Mouse (Mus musculus): Measurements from ENCODE around the gene Map3k14. TPM values are rescaled to one million over a fixed set of nuclear protein-coding genes. Genes with fewer than 3 reads are reported as not detected.

The Map3k14 gene
- total and polyA plus RNA-seq, 3 experiments = 0.39 to 0.99 TPM; not detected in 1

- H3K36me3 ChIP-seq (ENCODE audit: control insufficient read depth in 1 of 2, insufficient read depth in 2 of 2, low read length in 2 of 2) = peaks cover 0 to 16% of the 10 kb centered on the region in 2 experiments; a peak in 2 of 4 replicates
- no peaks in the 10 kb centered on the region for H3K9me3 ChIP-seq (replicated peaks; ENCODE audit: insufficient read depth, low read length)
- no peaks in the 10 kb centered on the region; the same call in 1 of the 2 replicates for H3K79me2 ChIP-seq (ENCODE audit: control insufficient read depth, insufficient read depth, low read length, poor library complexity)
- peak; percentile 88 for DNase-seq (ENCODE audit: low read depth, low spot score)
- TF ChIP-seq USF1 (IDR thresholded peaks at IDR 0.05; ENCODE audit: low read depth, low read length) (no peak), ELF1 (IDR thresholded peaks at IDR 0.05; ENCODE audit: low read depth, low read length) (peak; percentile 76), ETS1 (IDR thresholded peaks at IDR 0.05; ENCODE audit: low read depth, low read length) (peak; percentile 38; the same call in 1 of the 2 replicates), HCFC1 (IDR thresholded peaks at IDR 0.05; ENCODE audit: low read depth, low read length) (peak; percentile 63; the same call in 1 of the 2 replicates), NELFE (IDR thresholded peaks at IDR 0.05; ENCODE audit: low read depth, low read length) (no peak), EP300 (IDR thresholded peaks at IDR 0.05; ENCODE audit: low read depth in 1 of 2, low read length in 2 of 2) (peak in 1 of 2 experiments; percentile 76; a peak in 2 of 4 replicates), MXI1 (IDR thresholded peaks at IDR 0.05; ENCODE audit: low read depth, low read length) (peak; percentile 52; the same call in 1 of the 2 replicates), MYB (IDR thresholded peaks at IDR 0.05; ENCODE audit: low read depth, low read length) (no peak), MAZ (IDR thresholded peaks at IDR 0.05; ENCODE audit: low read depth, low read length) (peak; percentile 87; the same call in 1 of the 2 replicates), SIN3A (IDR thresholded peaks at IDR 0.05; ENCODE audit: low read length) (peak; percentile 66), POLR2A (IDR thresholded peaks at IDR 0.05; ENCODE audit: control insufficient read depth in 1 of 2, insufficient read depth in 1 of 2, low read depth in 1 of 2, low read length in 2 of 2, poor library complexity in 1 of 2) (peak; percentile 41 to 53; a peak in 2 of 4 replicates), GATA1 (IDR thresholded peaks at IDR 0.05; ENCODE audit: low read depth, low read length) (no peak), CHD2 (IDR thresholded peaks at IDR 0.05; ENCODE audit: low read length) (no peak), MAX (IDR thresholded peaks at IDR 0.05; ENCODE audit: low read length) (peak; percentile 51; the same call in 1 of the 2 replicates), POLR2AphosphoS2 (IDR thresholded peaks at IDR 0.05; ENCODE audit: low read length) (no peak), TBP (IDR thresholded peaks at IDR 0.05; ENCODE audit: low read depth, low read length) (peak; percentile 12; the same call in 1 of the 2 replicates), UBTF (IDR thresholded peaks at IDR 0.05; ENCODE audit: borderline replicate concordance, insufficient read depth, low read depth, low read length) (no peak), MYC (IDR thresholded peaks at IDR 0.05; ENCODE audit: low read depth, low read length) (peak; percentile 70), POLR2AphosphoS5 (IDR thresholded peaks at IDR 0.05; ENCODE audit: borderline replicate concordance, low read depth, low read length) (no peak)
- peaks cover 7 to 31% of the 10 kb centered on the region in 2 experiments; a peak in 3 of 4 replicates for H3K4me1 ChIP-seq (ENCODE audit: control insufficient read depth in 1 of 2, insufficient read depth in 2 of 2, low read length in 2 of 2)
- H3K9ac ChIP-seq (ENCODE audit: control insufficient read depth, low read depth, low read length, poor library complexity, severe bottlenecking) = peak overlapping the region; percentile 34
- H3K4me3 ChIP-seq (ENCODE audit: control insufficient read depth in 1 of 2, insufficient read depth in 1 of 2, low read depth in 2 of 2, low read length in 2 of 2) = no peak overlapping the region
- H3K27ac ChIP-seq (ENCODE audit: control insufficient read depth, low read depth, low read length) = peak overlapping the region; percentile 74
- peaks cover 2 to 12% of the 10 kb centered on the region in 2 experiments; a peak in 3 of 4 replicates for H3K27me3 ChIP-seq (ENCODE audit: control insufficient read depth in 1 of 2, insufficient read depth in 2 of 2, low read length in 2 of 2)
Measured at GRCm38 (mm10) chr11:103174891-103175391, 92.3 kb downstream of the Map3k14 start.

- Histone ChIP-seq H3K36me3 (ENCODE audit: control insufficient read depth in 1 of 2, insufficient read depth in 2 of 2, low read length in 2 of 2) (peaks cover 0 to 16% of the 10 kb centered on the region in 2 experiments; a peak in 2 of 4 replicates), H3K9me3 (replicated peaks; ENCODE audit: insufficient read depth, low read length) (no peaks in the 10 kb centered on the region), H3K27me3 (ENCODE audit: control insufficient read depth in 1 of 2, insufficient read depth in 2 of 2, low read length in 2 of 2) (peaks cover 3 to 12% of the 10 kb centered on the region in 2 experiments; a peak in 3 of 4 replicates), H3K4me1 (ENCODE audit: control insufficient read depth in 1 of 2, insufficient read depth in 2 of 2, low read length in 2 of 2) (peaks cover 7 to 31% of the 10 kb centered on the region in 2 experiments; a peak in 3 of 4 replicates), H3K9ac (ENCODE audit: control insufficient read depth, low read depth, low read length, poor library complexity, severe bottlenecking) (peak overlapping the region; percentile 34), H3K27ac (ENCODE audit: control insufficient read depth, low read depth, low read length) (peak overlapping the region; percentile 74), H3K4me3 (ENCODE audit: control insufficient read depth in 1 of 2, insufficient read depth in 1 of 2, low read depth in 2 of 2, low read length in 2 of 2) (no peak overlapping the region), H3K79me2 (ENCODE audit: control insufficient read depth, insufficient read depth, low read length, poor library complexity) (no peaks in the 10 kb centered on the region; the same call in 1 of the 2 replicates)
- no peak for TF ChIP-seq MXI1 (IDR thresholded peaks at IDR 0.05; ENCODE audit: low read depth, low read length)
- TF ChIP-seq ZNF384 (IDR thresholded peaks at IDR 0.05; ENCODE audit: low read depth, low read length) = 0 out of 2 replicates have a peak, but pooled peaks have one; percentile 17
- DNase-seq (ENCODE audit: low read depth, low spot score) = no peak
Measured at GRCm38 (mm10) chr11:103174411-103174832, 92.8 kb downstream of the Map3k14 start.

Measured in MEL (cell line).